ENCODE assay signal across 17 mouse cellular contexts in genomic region chr4:130270611-130271347, GRCm38 (mm10). TPM values are rescaled to one million over a fixed set of nuclear protein-coding genes. Genes with fewer than 3 reads are reported as not detected.
A peak's percentile ranks its signal among the peaks of the same experiment; 100 is the strongest.
DNase-seq lines count a peak whose midpoint lies in the region; ATAC-seq and TF ChIP-seq lines count a peak whose summit lies in the region.
"Had no signal": no experiment of that assay in that cellular context is flagged by ENCODE, and none has a peak within 500 bp of the region (broad histone marks: within the 10 kb centered on the region; RNA-seq: fewer than 3 reads in every experiment).

No protein-coding gene starts in this region.

- H3K9ac ChIP-seq in kidney, embryonic 15.5 days = no peak overlapping the region
- H3K9ac ChIP-seq: limb, embryonic 13.5 days had no signal

- H3K4me1 ChIP-seq in cerebellum, adult 2 months (ENCODE audit: control insufficient read depth, insufficient read depth, low read length) = peaks cover 26% of the 10 kb centered on the region
- peaks cover 37% of the 10 kb centered on the region for H3K4me1 ChIP-seq in kidney, embryonic 15.5 days

- no peaks in the 10 kb centered on the region for H3K27me3 ChIP-seq in cerebellum, adult 2 months (ENCODE audit: control insufficient read depth, insufficient read depth, low read length)
- peaks cover 37% of the 10 kb centered on the region for H3K27me3 ChIP-seq in kidney, embryonic 15.5 days
- H3K27me3 ChIP-seq: limb, embryonic 13.5 days had no signal

- intact Hi-C loops in heart, postnatal 14 days (cut with DNase I) = no loop called here

- DNase-seq in cerebellum, adult 2 months = no peak
- DNase-seq in layer of hippocampus, adult 18-20 months (ENCODE audit: low spot score in 2 of 2) = peak; percentile 58 to 65
- no peak for DNase-seq in layer of hippocampus, postnatal 14 days (ENCODE audit: low spot score in 2 of 2)
- peak; percentile 54 for DNase-seq in 3134 (ENCODE audit: extremely low read depth, insufficient read length, low spot score)
- peak; percentile 46 for DNase-seq in layer of hippocampus, adult 9-11 months
- DNase-seq in heart, postnatal 14 days = no peak
- DNase-seq: gastrocnemius, postnatal 10 days; kidney, postnatal 25 days; lung, adult 2 months; thymus, adult 18-20 months had no signal

- no peaks in the 10 kb centered on the region for H3K9me3 ChIP-seq in kidney, embryonic 15.5 days (replicated peaks)
- H3K9me3 ChIP-seq: hindbrain, embryonic 10.5 days; limb, embryonic 13.5 days had no signal

- no peak overlapping the region for H3K4me2 ChIP-seq in kidney, embryonic 15.5 days
- H3K4me2 ChIP-seq: heart, embryonic 11.5 days; limb, embryonic 13.5 days had no signal

- no peak for TF ChIP-seq CTCF in cerebellum, adult 2 months (IDR thresholded peaks at IDR 0.05; ENCODE audit: borderline replicate concordance, insufficient read depth, low read depth, low read length)

- no peak for ATAC-seq in cerebellum, adult (ENCODE audit: insufficient number of reproducible peaks, low FRiP score, low TSS enrichment)
- no peak for ATAC-seq in kidney, embryonic 15.5 days (replicated peaks; ENCODE audit: low FRiP score)
- ATAC-seq: intestine, embryonic 16.5 days had no signal

- no peak overlapping the region for H3K4me3 ChIP-seq in cerebellum, adult 2 months (replicated peaks; ENCODE audit: insufficient read depth, low read depth, low read length)
- H3K4me3 ChIP-seq in kidney, embryonic 15.5 days (replicated peaks) = no peak overlapping the region
- H3K4me3 ChIP-seq: hindbrain, embryonic 10.5 days; limb, embryonic 13.5 days had no signal

- H3K36me3 ChIP-seq in kidney, embryonic 15.5 days = no peaks in the 10 kb centered on the region

- H3K27ac ChIP-seq in cerebellum, adult 2 months (ENCODE audit: insufficient read depth, low read length) = peak overlapping the region; percentile 5
- no peak overlapping the region for H3K27ac ChIP-seq in kidney, embryonic 15.5 days
- H3K27ac ChIP-seq: hindbrain, embryonic 10.5 days; limb, embryonic 13.5 days had no signal

- WGBS in cerebellum, adult 2 months = 45% methylated on average over 6 of the region's 6 CpGs
- WGBS in kidney, embryonic 15.5 days = 83% methylated on average over 6 of the region's 6 CpGs

- no peak for TF ChIP-seq POLR2A in cerebellum, adult 2 months (IDR thresholded peaks at IDR 0.05; ENCODE audit: borderline replicate concordance, insufficient read depth, low read length)

RNA-seq across cellular contexts. Expression of gene Serinc2, which starts 8.2 kb away (rescaled TPM):
- polyA plus RNA-seq in cerebellum, adult 2 months (2012; rRNA removed) = 39.6 and 46.5 TPM in 2 replicates
- 10 to 100 TPM in 1 of 2 experiments, 1 to 10 TPM in 1; 9.4 to 11.2 TPM for total RNA-seq in layer of hippocampus, adult 18-20 months (2021)
- 1 to 10 TPM; 7.9 to 9.6 TPM for total RNA-seq in layer of hippocampus, postnatal 14 days (2021)
- polyA plus RNA-seq in kidney, embryonic 15.5 days (2015; fragmentation: Nextera tagmentation; extraction: Ambion mirVana) = 43.8 and 48.8 TPM in 2 replicates
- total RNA-seq in heart, postnatal 14 days (2021) = 1 to 10 TPM; 3.1 to 3.3 TPM
- total RNA-seq: MEL had no signal

RNA-seq across cellular contexts. Expression of gene Fabp3, which starts 37.6 kb away (rescaled TPM):
- polyA plus RNA-seq in cerebellum, adult 2 months (2012; rRNA removed) = 196 and 220 TPM in 2 replicates
- 100 to 1,000 TPM in 1 of 2 experiments, 10 to 100 TPM in 1; 91.8 to 107 TPM for total RNA-seq in layer of hippocampus, adult 18-20 months (2021)
- 100 to 1,000 TPM; 137 to 138 TPM for total RNA-seq in layer of hippocampus, postnatal 14 days (2021)
- polyA plus RNA-seq in kidney, embryonic 15.5 days (2015; fragmentation: Nextera tagmentation; extraction: Ambion mirVana) = 70.7 and 81.3 TPM in 2 replicates
- total RNA-seq in heart, postnatal 14 days (2021) = 1,000 to 10,000 TPM; 5,520 to 6,453 TPM
- total RNA-seq: MEL had no signal

RNA-seq across cellular contexts. Expression of gene Gm10570, which starts 37.7 kb away (rescaled TPM):
- polyA plus RNA-seq in cerebellum, adult 2 months (2012; rRNA removed) = 1.6 and 1.7 TPM in 2 replicates
- 1 to 10 TPM in 1 of 2 experiments, under 1 TPM in 1; 0.69 to 2.4 TPM for total RNA-seq in layer of hippocampus, adult 18-20 months (2021)
- 1 to 10 TPM; 1.5 to 2.6 TPM for total RNA-seq in layer of hippocampus, postnatal 14 days (2021)
- 0.36 and 0.57 TPM in 2 replicates for polyA plus RNA-seq in kidney, embryonic 15.5 days (2015; fragmentation: Nextera tagmentation; extraction: Ambion mirVana)
- 1 to 10 TPM in 1 of 2 experiments, not detected in 1; 1.0 TPM for total RNA-seq in heart, postnatal 14 days (2021)
- total RNA-seq: gastrocnemius, postnatal 10 days; MEL had no signal
- polyA plus RNA-seq: heart, embryonic 11.5 days; hindbrain, embryonic 10.5 days; intestine, embryonic 16.5 days; limb, embryonic 13.5 days; lung, adult 2 months had no signal

RNA-seq across cellular contexts. Expression of gene Gm853, which starts 48.6 kb away (rescaled TPM):
- polyA plus RNA-seq in cerebellum, adult 2 months (2012; rRNA removed) = 0.33 and 0.67 TPM in 2 replicates
- not detected for total RNA-seq in layer of hippocampus, adult 18-20 months (2021)
- total RNA-seq in layer of hippocampus, postnatal 14 days (2021) = under 1 TPM in 1 of 2 experiments, not detected in 1; 0.46 TPM
- polyA plus RNA-seq in kidney, embryonic 15.5 days (2015; fragmentation: Nextera tagmentation; extraction: Ambion mirVana) = 0.26 and 0.39 TPM in 2 replicates
- not detected for total RNA-seq in heart, postnatal 14 days (2021)
- total RNA-seq: gastrocnemius, postnatal 10 days; MEL had no signal
- polyA plus RNA-seq: heart, embryonic 11.5 days; intestine, embryonic 16.5 days; limb, embryonic 13.5 days; lung, adult 2 months had no signal

Comparison
In these comparisons a context has a peak if more than half of its experiments do, and no peak if none do; other contexts are left out.
1. DNase-seq: peak in layer of hippocampus, adult 18-20 months (2 of 2), 3134 (single experiment) and layer of hippocampus, adult 9-11 months (single experiment); none in cerebellum, adult 2 months (0 of 2), layer of hippocampus, postnatal 14 days (0 of 2) and heart, postnatal 14 days (0 of 2).
2. RNA of gene Fabp3, which starts 37.6 kb away (total RNA-seq): 5,520 to 6,453 TPM in heart, postnatal 14 days; 137 to 138 TPM in layer of hippocampus, postnatal 14 days and 91.8 to 107 TPM in layer of hippocampus, adult 18-20 months; every median in the first group is over 10 times any median in the second.